Mouse (Mus musculus) forebrain, postnatal 0 days (tissue): ENCODE results near the gene Dennd5b. TPM values are rescaled to one million over a fixed set of nuclear protein-coding genes. Genes with fewer than 3 reads are reported as not detected.

Experiments
- ATAC-seq: fragments of 200-750 bp; cut with Nextera tagmentation; 2 replicates; pipeline ENCODE4 v1.8.0; 2017; ENCODE audit warnings: mild to moderate bottlenecking, moderate library complexity
- DNase-seq: peaks from one replicate; pipeline ENCODE4 v3.0.0-alpha.2; 2015
- H3K27ac ChIP-seq: fragments of 300-500 bp; sonication (generic); 2 replicates; pipeline ENCODE4 v1.5.1; 2014; ENCODE audit warnings: low read depth, mild to moderate bottlenecking, antibody characterized with exemption, low read length, moderate library complexity, mixed read lengths
- H3K27me3 ChIP-seq: fragments of 300-500 bp; sonication (generic); 2 replicates; pipeline ENCODE4 v1.6.1; 2014; ENCODE audit warnings: mild to moderate bottlenecking, low read length, mixed read lengths; ENCODE audit not compliant: insufficient read depth
- H3K36me3 ChIP-seq: fragments of 300-500 bp; sonication (generic); 2 replicates; pipeline ENCODE4 v1.6.1; 2014; ENCODE audit warnings: mild to moderate bottlenecking, moderate library complexity; ENCODE audit not compliant: insufficient read depth
- H3K4me1 ChIP-seq: fragments of 300-500 bp; sonication (generic); 2 replicates; pipeline ENCODE4 v1.6.1; 2014; ENCODE audit warnings: antibody characterized with exemption; ENCODE audit not compliant: insufficient read depth
- H3K4me2 ChIP-seq: fragments of 300-500 bp; sonication (generic); 2 replicates; pipeline ENCODE4 v1.6.1; 2014; ENCODE audit warnings: low read depth, mild to moderate bottlenecking, moderate library complexity
- H3K4me3 ChIP-seq: fragments of 300-500 bp; sonication (generic); 2 replicates; pipeline ENCODE4 v1.5.1; 2014; ENCODE audit warnings: low read depth, low read length, mixed read lengths
- H3K9ac ChIP-seq: fragments of 300-500 bp; sonication (generic); 2 replicates; pipeline ENCODE4 v1.6.1; 2014; ENCODE audit warnings: mild to moderate bottlenecking
- H3K9me3 ChIP-seq: fragments of 300-500 bp; sonication (generic); 2 replicates; pipeline ENCODE4 v1.6.1; 2016; ENCODE audit warnings: low read length
- CTCF ChIP-seq: sonication (generic); IDR thresholded peaks from 2 replicates; pipeline ENCODE4 v1.5.1; 2016; ENCODE audit warnings: antibody characterized with exemption, control low read depth, low read depth
- WGBS: fragments of 180-500 bp; shearing (Covaris S2); extraction: QIAGEN DNeasy Blood & Tissue Kit; methylation state at CpG from one replicate; pipeline ENCODE4 v1.1.7; 2014; 5-methylcytosine and 5-hydroxymethylcytosine counted together
- polyA plus RNA-seq: library from polyadenylated mRNA; unstranded; fragments of >200 nt; fragmentation: Nextera tagmentation; extraction: Ambion mirVana; gene quantifications from 2 replicates; pipeline ENCODE4 v1.2.1, GENCODE M21; 2015
- total RNA-seq: library from RNA; depleted of rRNA; stranded (reverse); fragments of >200 nt; gene quantifications from 2 replicates; pipeline ENCODE4 v1.2.3, GENCODE M21; 2014

Gene Dennd5b
- total and polyA plus RNA-seq, 2 experiments from 2014 or later = 10.3 to 42.2 TPM

GRCm38 (mm10) chr6:148986003-148986402 lies 115.5 kb downstream of the Dennd5b start:
- Histone ChIP-seq H3K27ac (no peak overlapping the region), H3K36me3 (no peaks in the 10 kb centered on the region), H3K4me2 (no peak overlapping the region), H3K4me3 (no peak overlapping the region), H3K9me3 (no peaks in the 10 kb centered on the region), H3K27me3 (no peaks in the 10 kb centered on the region), H3K9ac (no peak overlapping the region), H3K4me1 (no peaks in the 10 kb centered on the region)
- TF ChIP-seq CTCF = no peak
- DNase-seq (no peak), ATAC-seq (no peak)
- WGBS = 87% methylated on average over 4 of the region's 4 CpGs

GRCm38 (mm10) chr6:148980495-148980894 lies 121.0 kb downstream of the Dennd5b start:
- Histone ChIP-seq H3K36me3 (no peaks in the 10 kb centered on the region), H3K9me3 (no peaks in the 10 kb centered on the region), H3K27ac (no peak overlapping the region), H3K4me3 (no peak overlapping the region), H3K27me3 (no peaks in the 10 kb centered on the region), H3K4me2 (no peak overlapping the region), H3K9ac (no peak overlapping the region), H3K4me1 (no peaks in the 10 kb centered on the region)
- no peak for DNase-seq
- no peak for ATAC-seq
- 67% methylated on average over 2 of the region's 3 CpGs for WGBS
- TF ChIP-seq CTCF = no peak

GRCm38 (mm10) chr6:148975096-148975495 lies 126.4 kb downstream of the Dennd5b start:
- no peak overlapping the region for H3K27ac ChIP-seq
- no peaks in the 10 kb centered on the region for H3K9me3 ChIP-seq
- no peak for ATAC-seq
- 96% methylated on average over 3 of the region's 3 CpGs for WGBS
- H3K36me3 ChIP-seq = no peaks in the 10 kb centered on the region
- no peaks in the 10 kb centered on the region for H3K27me3 ChIP-seq
- H3K9ac ChIP-seq = no peak overlapping the region
- H3K4me2 ChIP-seq = no peak overlapping the region
- no peak overlapping the region for H3K4me3 ChIP-seq
- DNase-seq = no peak
- H3K4me1 ChIP-seq = no peaks in the 10 kb centered on the region
- TF ChIP-seq CTCF = no peak

- Histone ChIP-seq H3K4me3 (no peak overlapping the region), H3K9me3 (no peaks in the 10 kb centered on the region), H3K4me2 (no peak overlapping the region), H3K27me3 (no peaks in the 10 kb centered on the region), H3K36me3 (no peaks in the 10 kb centered on the region), H3K4me1 (no peaks in the 10 kb centered on the region), H3K27ac (no peak overlapping the region), H3K9ac (no peak overlapping the region)
- no peak for TF ChIP-seq CTCF
- 66% methylated on average over 2 of the region's 2 CpGs for WGBS
- ATAC-seq = no peak
- DNase-seq = no peak
Observed at GRCm38 (mm10) chr6:148972891-148973290, 128.6 kb downstream of the Dennd5b start.

GRCm38 (mm10) chr6:148972059-148972848 lies 129.2 kb downstream of the Dennd5b start:
- no peak overlapping the region for H3K4me3 ChIP-seq
- no peak overlapping the region for H3K27ac ChIP-seq
- no peak overlapping the region for H3K9ac ChIP-seq
- 20% methylated on average over 9 of the region's 9 CpGs for WGBS
- no peaks in the 10 kb centered on the region for H3K27me3 ChIP-seq
- H3K9me3 ChIP-seq = no peaks in the 10 kb centered on the region
- no peak overlapping the region for H3K4me2 ChIP-seq
- no peaks in the 10 kb centered on the region for H3K36me3 ChIP-seq
- DNase-seq (no peak), ATAC-seq (no peak)
- H3K4me1 ChIP-seq = no peaks in the 10 kb centered on the region
- TF ChIP-seq CTCF = no peak

GRCm38 (mm10) chr6:148971385-148971940 lies 130.0 kb downstream of the Dennd5b start:
- no peaks in the 10 kb centered on the region for H3K36me3 ChIP-seq
- H3K9ac ChIP-seq = no peak overlapping the region
- TF ChIP-seq CTCF = no peak
- H3K4me3 ChIP-seq = no peak overlapping the region
- DNase-seq (no peak), ATAC-seq (no peak)
- no peaks in the 10 kb centered on the region for H3K4me1 ChIP-seq
- 31% methylated on average over 9 of the region's 9 CpGs for WGBS
- no peak overlapping the region for H3K4me2 ChIP-seq
- H3K9me3 ChIP-seq = no peaks in the 10 kb centered on the region
- H3K27ac ChIP-seq = no peak overlapping the region
- H3K27me3 ChIP-seq = no peaks in the 10 kb centered on the region

GRCm38 (mm10) chr6:148961285-148961684 lies 140.2 kb downstream of the Dennd5b start:
- H3K4me3 ChIP-seq = no peak overlapping the region
- TF ChIP-seq CTCF = no peak
- 36% methylated on average over 1 of the region's 1 CpGs for WGBS

More at GRCm38 (mm10) chr6:148961285-148961684, 140.2 kb downstream of the Dennd5b start:
- H3K4me2 ChIP-seq = no peak overlapping the region
- H3K27ac ChIP-seq = no peak overlapping the region
- H3K36me3 ChIP-seq = no peaks in the 10 kb centered on the region
- no peak overlapping the region for H3K9ac ChIP-seq
- no peaks in the 10 kb centered on the region for H3K9me3 ChIP-seq
- DNase-seq (no peak), ATAC-seq (no peak)
- H3K4me1 ChIP-seq = no peaks in the 10 kb centered on the region
- H3K27me3 ChIP-seq = no peaks in the 10 kb centered on the region
